Mouse (Mus musculus): Measurements from ENCODE around the gene Irgq. TPM values are rescaled to one million over a fixed set of nuclear protein-coding genes. Genes with fewer than 3 reads are reported as not detected.

The Irgq gene
- total RNA-seq, 2 experiments from 2014 or later: 10.7 to 10.9 TPM

DNA sequence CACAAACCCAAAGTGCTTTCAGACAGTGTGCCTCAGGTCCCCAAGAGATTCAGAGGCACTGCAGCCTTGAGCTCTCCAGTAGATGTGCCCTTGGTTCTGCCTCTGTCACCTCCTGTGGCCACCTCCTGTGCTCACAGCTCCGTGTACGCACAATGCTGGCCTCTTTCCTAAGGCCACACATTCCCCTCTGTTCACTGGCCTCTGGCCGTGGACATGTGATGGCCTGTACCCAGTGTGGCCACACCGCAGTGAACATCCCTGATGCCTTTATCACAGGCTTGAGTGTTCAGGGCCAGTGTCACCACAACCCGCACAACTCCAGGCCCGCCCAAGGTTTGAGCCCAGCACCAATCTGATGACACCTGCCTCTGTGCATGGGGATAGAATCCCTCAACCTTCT is 54.4 kb downstream of the Irgq start:
- intact Hi-C loops (cut with DNase I): no loop called here

DNA sequence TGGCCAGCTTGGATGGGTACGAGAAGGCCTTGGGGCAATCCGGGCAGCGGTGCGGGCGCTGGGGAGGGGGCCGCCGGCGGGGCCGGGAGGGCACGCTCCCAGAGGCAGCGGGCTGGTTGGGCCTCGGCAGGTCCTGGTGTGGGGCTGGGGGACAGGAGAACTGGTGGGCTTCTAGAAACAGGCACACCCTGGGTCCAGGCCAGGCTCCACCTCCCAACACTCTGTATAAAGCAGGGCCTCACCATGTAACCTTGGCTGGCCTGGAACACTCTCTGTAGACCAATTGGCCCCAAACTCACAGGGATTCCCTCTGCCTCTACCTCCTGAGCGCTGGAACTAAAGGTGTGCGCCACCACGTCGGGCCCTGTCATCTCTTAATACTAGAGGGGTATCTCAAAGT is 55.5 kb downstream of the Irgq start:
- intact Hi-C loops (cut with DNase I): no loop called here
- no peak for DNase-seq

More for the DNA sequence above, 54.4 kb downstream of the Irgq start:
- DNase-seq: no peak

DNA sequence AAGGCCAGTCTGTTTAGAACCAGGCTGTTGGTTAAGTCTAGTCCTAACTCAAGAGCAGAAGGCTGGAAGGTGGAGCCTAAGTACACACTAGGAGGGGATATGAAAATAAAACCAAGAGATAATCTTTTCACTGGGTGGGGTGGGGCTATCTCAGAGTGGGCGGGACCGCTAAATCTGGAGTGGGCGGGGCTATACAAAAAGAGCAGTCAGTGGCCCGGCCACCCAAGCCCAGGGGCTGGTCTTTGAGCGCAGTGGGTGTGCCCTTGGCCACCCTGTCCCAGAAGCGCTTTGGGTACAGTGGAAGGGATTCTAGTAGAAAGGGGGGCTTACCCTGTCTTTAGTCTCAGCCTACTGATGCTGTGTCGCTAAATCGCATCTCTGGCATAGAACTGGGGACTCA is 56.3 kb downstream of the Irgq start:
- no peak for DNase-seq

DNA sequence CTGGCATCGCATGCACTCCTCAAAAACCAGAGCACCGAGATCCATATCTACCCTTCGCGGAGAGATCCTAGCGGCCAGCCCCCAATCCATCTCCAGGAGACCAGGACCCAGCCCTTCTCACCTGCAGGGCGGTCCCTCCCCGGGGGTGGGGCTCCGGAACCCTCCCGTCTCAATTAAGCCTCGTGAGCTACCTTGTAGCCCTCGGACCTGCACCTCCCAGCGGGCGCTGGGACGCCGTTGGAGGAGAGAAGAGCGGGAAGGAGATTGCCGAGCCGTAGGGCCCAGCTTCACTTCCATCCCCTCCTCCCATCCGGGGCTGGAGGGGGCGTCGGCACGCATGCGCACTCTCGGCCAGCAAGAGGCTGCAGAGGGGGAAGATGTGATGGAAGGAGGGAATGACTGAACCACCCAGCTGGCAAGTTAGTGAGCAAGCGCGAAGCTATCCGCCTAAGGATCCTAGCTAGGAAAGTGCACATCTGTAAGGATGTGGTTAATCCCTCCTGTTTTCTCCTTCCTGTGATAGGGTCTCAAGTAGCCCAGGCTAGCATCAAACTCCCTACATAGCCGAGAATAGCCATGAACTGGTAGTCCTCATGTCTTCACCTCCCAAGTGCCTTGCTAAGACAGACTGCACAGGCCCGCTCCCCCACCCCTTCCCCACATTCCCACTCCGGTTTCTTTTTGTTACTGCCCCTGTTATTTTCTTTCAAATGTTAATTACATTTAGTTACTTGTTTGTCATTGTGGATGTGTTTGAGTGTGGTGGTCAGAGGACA is 57.0 kb downstream of the Irgq start, which contains the start of the genes Ethe1 and Zfp575:
Gene Ethe1, plus strand, starts transcription at position 214 of the 776 bp plus-strand sequence.
Gene Zfp575, minus strand, starts transcription at position 312 of the 776 bp plus-strand sequence.
- intact Hi-C loops (cut with DNase I): no loop called here
- peak; percentile 40 to 41 for DNase-seq

More for the DNA sequence above, 56.3 kb downstream of the Irgq start:
- intact Hi-C loops (cut with DNase I): no loop called here

Other genes with a start within 250 kb of the Irgq start
- gene Zfp61, start 229.5 kb upstream of the Irgq start, total RNA-seq (2021): 1 to 10 TPM; 2.5 to 2.7 TPM
- gene Zfp94, start 214.0 kb upstream of the Irgq start, total RNA-seq (2021): 1 to 10 TPM; 1.5 to 1.9 TPM
- not detected for gene Tescl, start 196.8 kb upstream of the Irgq start, total RNA-seq (2021)
- not detected for gene Lypd5, start 181.5 kb upstream of the Irgq start, total RNA-seq (2021)
- 1 to 10 TPM in 1 of 2 experiments, under 1 TPM in 1; 0.42 to 1.2 TPM for gene Kcnn4, start 160.4 kb upstream of the Irgq start, total RNA-seq (2021)
- gene Smg9, start 131.1 kb upstream of the Irgq start, total RNA-seq (2021): 10 to 100 TPM in 1 of 2 experiments, 1 to 10 TPM in 1; 9.8 to 11.5 TPM
- gene Irgc1, start 78.4 kb upstream of the Irgq start, total RNA-seq (2021): not detected
- under 1 TPM; 0.61 to 0.64 TPM for gene Plaur, start 68.2 kb upstream of the Irgq start, total RNA-seq (2021)
- gene Cadm4, start 48.7 kb upstream of the Irgq start, total RNA-seq (2021): 1 to 10 TPM; 2.7 to 4.6 TPM
- 1 to 10 TPM; 4.3 to 5.9 TPM for gene Zfp428, start 23.7 kb upstream of the Irgq start, total RNA-seq (2021)
- gene AC161166.1, start 18.2 kb upstream of the Irgq start, total RNA-seq (2021): not detected
- not detected for gene Pinlyp, start 15.4 kb downstream of the Irgq start, total RNA-seq (2021)
- 10 to 100 TPM; 17.1 to 21.4 TPM for gene Xrcc1, start 15.6 kb downstream of the Irgq start, total RNA-seq (2021)
- gene Ethe1, start 56.9 kb downstream of the Irgq start, total RNA-seq (2021): 10 to 100 TPM; 23.0 to 24.2 TPM
- gene Zfp575, start 57.0 kb downstream of the Irgq start, total RNA-seq (2021): under 1 TPM in 1 of 2 experiments, not detected in 1; 0.18 TPM
- under 1 TPM; 0.30 to 0.66 TPM for gene Phldb3, start 80.1 kb downstream of the Irgq start, total RNA-seq (2021)
- gene Lypd3, start 105.9 kb downstream of the Irgq start, total RNA-seq (2021): not detected
- gene Tex101, start 146.0 kb downstream of the Irgq start, total RNA-seq (2021): not detected
- gene BC049730, start 178.6 kb downstream of the Irgq start, total RNA-seq (2021): not detected
- not detected for gene Gm4763, start 196.2 kb downstream of the Irgq start, total RNA-seq (2021)
- gene Cd177, start 229.6 kb downstream of the Irgq start, total RNA-seq (2021): not detected
- not detected for gene Ceacam10, start 246.5 kb downstream of the Irgq start, total RNA-seq (2021)